Mouse (Mus musculus) CH12.LX (cell line): ENCODE results near the gene Marc2. TPM values are rescaled to one million over a fixed set of nuclear protein-coding genes. Genes with fewer than 3 reads are reported as not detected.

Source experiments
- DNase-seq: peaks from one replicate; pipeline ENCODE4 v3.0.0-alpha.2; 2013; ENCODE audit errors: extremely low read depth
- H3K27ac ChIP-seq: 2 replicates; pipeline ENCODE4 v1.5.1; 2012; ENCODE audit warnings: low read depth, mild to moderate bottlenecking, control low read depth, moderate library complexity; ENCODE audit not compliant: insufficient read depth
- H3K27me3 ChIP-seq: replicated peaks from 2 replicates; pipeline ENCODE3; 2012; ENCODE audit warnings: inconsistent platforms
- H3K36me3 ChIP-seq, 2 experiments: replicated peaks in 1 of 2; 2 replicates each; pipeline versions ENCODE3 to v1.6.1; 2012; ENCODE audit warnings: inconsistent platforms in 1 of 2, low read length in 1 of 2, mild to moderate bottlenecking in 1 of 2, mixed read lengths in 1 of 2, moderate library complexity in 1 of 2; ENCODE audit not compliant: control insufficient read depth in 1 of 2, insufficient read depth in 1 of 2
- H3K4me1 ChIP-seq, 2 experiments: 2 replicates each; pipeline ENCODE4 v1.6.1; 2012; ENCODE audit warnings: inconsistent platforms in 1 of 2, moderate library complexity in 1 of 2; ENCODE audit not compliant: insufficient read depth in 2 of 2, control insufficient read depth in 1 of 2
- H3K4me2 ChIP-seq: 2 replicates; pipeline ENCODE4 v1.6.1; 2012; ENCODE audit warnings: low read depth, mild to moderate bottlenecking, control low read depth; ENCODE audit not compliant: poor library complexity, insufficient read depth, severe bottlenecking
- H3K4me3 ChIP-seq, 3 experiments: fragments of 150-350 bp in 1 of 3; sonication (generic) in 1 of 3; replicated peaks in 1 of 3; 2 replicates each; pipeline versions ENCODE3 to v1.5.1; 2011 to 2012; ENCODE audit warnings: low read depth in 2 of 3, low read length in 2 of 3, mild to moderate bottlenecking in 2 of 3, moderate library complexity in 2 of 3, control low read depth in 1 of 3, improper control_type of control experiment in 1 of 3, inconsistent platforms in 1 of 3, mixed read lengths in 1 of 3; ENCODE audit not compliant: poor library complexity in 1 of 3
- H3K79me2 ChIP-seq: replicated peaks from 2 replicates; pipeline ENCODE4 v1.6.1; 2012; ENCODE audit warnings: mild to moderate bottlenecking, moderate library complexity; ENCODE audit not compliant: control insufficient read depth, poor library complexity, insufficient read depth, severe bottlenecking; ENCODE audit errors: extremely low read depth
- H3K9ac ChIP-seq: 2 replicates; pipeline ENCODE4 v1.6.1; 2012; ENCODE audit warnings: low read depth, mild to moderate bottlenecking, control low read depth, moderate library complexity; ENCODE audit not compliant: insufficient read depth
- H3K9me3 ChIP-seq: replicated peaks from 2 replicates; pipeline ENCODE3; 2012; ENCODE audit warnings: low read length, inconsistent platforms, mixed read lengths
- BHLHE40 ChIP-seq: IDR thresholded peaks from 2 replicates; pipeline ENCODE4 v1.6.1; 2011; ENCODE audit warnings: mild to moderate bottlenecking, low read depth, low read length, improper control_type of control experiment
- CHD2 ChIP-seq: IDR thresholded peaks from 2 replicates; pipeline ENCODE4 v1.6.1; 2011; ENCODE audit warnings: low read length, improper control_type of control experiment
- CTCF ChIP-seq, 2 experiments: IDR thresholded peaks in 1 of 2; conservative IDR thresholded peaks in 1 of 2; 2 replicates each; pipeline ENCODE4 v1.5.1; 2011 to 2012; ENCODE audit warnings: low read depth in 2 of 2, low read length in 2 of 2, improper control_type of control experiment in 1 of 2, inconsistent platforms in 1 of 2, mild to moderate bottlenecking in 1 of 2, moderate library complexity in 1 of 2
- E2F4 ChIP-seq: IDR thresholded peaks from 2 replicates; pipeline ENCODE4 v1.6.1; 2011; ENCODE audit warnings: low read depth, low read length, improper control_type of control experiment; ENCODE audit not compliant: insufficient replicate concordance
- ELF1 ChIP-seq: IDR thresholded peaks from 2 replicates; pipeline ENCODE4 v1.6.1; 2014; ENCODE audit warnings: low read depth, mild to moderate bottlenecking, inconsistent platforms, low read length, improper control_type of control experiment
- ETS1 ChIP-seq: conservative IDR thresholded peaks from 2 replicates; pipeline ENCODE4 v1.6.1; 2012; ENCODE audit warnings: low read depth, mild to moderate bottlenecking, inconsistent platforms, low read length, improper control_type of control experiment, moderate library complexity
- GABPA ChIP-seq: IDR thresholded peaks from 2 replicates; pipeline ENCODE4 v1.6.1; 2012; ENCODE audit warnings: low read depth, low read length, improper control_type of control experiment, inconsistent platforms; ENCODE audit not compliant: insufficient replicate concordance
- IRF4 ChIP-seq: IDR thresholded peaks from 2 replicates; pipeline ENCODE4 v1.6.1; 2014; ENCODE audit warnings: low read depth, mild to moderate bottlenecking, inconsistent platforms, low read length, improper control_type of control experiment
- JUN ChIP-seq: IDR thresholded peaks from 2 replicates; pipeline ENCODE4 v1.6.1; 2011; ENCODE audit warnings: low read depth, mild to moderate bottlenecking, low read length, improper control_type of control experiment, moderate library complexity; ENCODE audit not compliant: insufficient read depth
- JUND ChIP-seq: conservative IDR thresholded peaks from 2 replicates; pipeline ENCODE4 v1.6.1; 2011; ENCODE audit warnings: low read depth, low read length, improper control_type of control experiment
- MAX ChIP-seq: IDR thresholded peaks from 2 replicates; pipeline ENCODE4 v1.6.1; 2011; ENCODE audit warnings: low read length, improper control_type of control experiment
- MAZ ChIP-seq: IDR thresholded peaks from 2 replicates; pipeline ENCODE4 v1.6.1; 2012; ENCODE audit warnings: low read depth, mild to moderate bottlenecking, inconsistent platforms, low read length, improper control_type of control experiment, moderate library complexity
- MYC ChIP-seq: IDR thresholded peaks from 2 replicates; pipeline ENCODE4 v1.6.1; 2011; ENCODE audit warnings: low read depth, mild to moderate bottlenecking, improper control_type of control experiment, low read length
- NELFE ChIP-seq: IDR thresholded peaks from 2 replicates; pipeline ENCODE4 v1.6.1; 2011; ENCODE audit warnings: low read depth, low read length, improper control_type of control experiment
- PAX5 ChIP-seq: IDR thresholded peaks from 2 replicates; pipeline ENCODE4 v1.6.1; 2012; ENCODE audit warnings: low read length, inconsistent platforms, mixed read lengths
- POLR2A ChIP-seq: IDR thresholded peaks from 2 replicates; pipeline ENCODE4 v1.6.1; 2011; ENCODE audit warnings: low read depth, mild to moderate bottlenecking, improper control_type of control experiment, low read length
- SMC3 ChIP-seq: IDR thresholded peaks from 2 replicates; pipeline ENCODE4 v1.6.1; 2011; ENCODE audit warnings: low read depth, low read length, improper control_type of control experiment
- TCF12 ChIP-seq: IDR thresholded peaks from 2 replicates; pipeline ENCODE4 v1.6.1; 2014; ENCODE audit warnings: low read depth, mild to moderate bottlenecking, inconsistent platforms, low read length, improper control_type of control experiment
- USF1 ChIP-seq: IDR thresholded peaks from 2 replicates; pipeline ENCODE4 v1.6.1; 2014; ENCODE audit warnings: low read depth, mild to moderate bottlenecking, inconsistent platforms, low read length, improper control_type of control experiment
- USF2 ChIP-seq: conservative IDR thresholded peaks from 2 replicates; pipeline ENCODE4 v1.6.1; 2011; ENCODE audit warnings: low read depth, low read length, improper control_type of control experiment
- ZKSCAN1 ChIP-seq: IDR thresholded peaks from 2 replicates; pipeline ENCODE4 v1.6.1; 2012; ENCODE audit warnings: low read depth, inconsistent platforms, low read length, improper control_type of control experiment, borderline replicate concordance
- dilution Hi-C: fragments of 300-500 bp; cut with MboI; formaldehyde crosslinking; loops from 2 replicates; pipeline ENCODE4 v1.14.3; 2020; ENCODE audit warnings: low sequenced_read_pairs; ENCODE audit not compliant: extremely low pct_unique_long_range_greater_than_20kb, extremely low pct_ligation_motif_present
- in situ Hi-C: fragments of 300-500 bp; cut with MboI; formaldehyde crosslinking; loops from 3 replicates; pipeline ENCODE4 v1.14.3; 2019; ENCODE audit warnings: low sequenced_read_pairs, low pct_ligation_motif_present, low pct_unique_long_range_greater_than_20kb, mixed read lengths
- polyA plus RNA-seq: library from polyadenylated mRNA; unstranded; fragments of >175 nt; gene quantifications from 2 replicates; pipeline ENCODE4 v1.2.1, GENCODE M21; 2012; ENCODE audit warnings: low read depth; ENCODE audit not compliant: insufficient read length
- total RNA-seq, 2 experiments: library from RNA; depleted of rRNA; stranded (reverse); fragments of 300-350 nt in 1 of 2; fragments of >200 nt in 1 of 2; gene quantifications; 2 replicates each; pipeline ENCODE4 v1.2.3; 2012 to 2014

Marc2 gene
- total and polyA plus RNA-seq, 3 experiments = 55.0 to 129 (median 63.5) TPM

DNA sequence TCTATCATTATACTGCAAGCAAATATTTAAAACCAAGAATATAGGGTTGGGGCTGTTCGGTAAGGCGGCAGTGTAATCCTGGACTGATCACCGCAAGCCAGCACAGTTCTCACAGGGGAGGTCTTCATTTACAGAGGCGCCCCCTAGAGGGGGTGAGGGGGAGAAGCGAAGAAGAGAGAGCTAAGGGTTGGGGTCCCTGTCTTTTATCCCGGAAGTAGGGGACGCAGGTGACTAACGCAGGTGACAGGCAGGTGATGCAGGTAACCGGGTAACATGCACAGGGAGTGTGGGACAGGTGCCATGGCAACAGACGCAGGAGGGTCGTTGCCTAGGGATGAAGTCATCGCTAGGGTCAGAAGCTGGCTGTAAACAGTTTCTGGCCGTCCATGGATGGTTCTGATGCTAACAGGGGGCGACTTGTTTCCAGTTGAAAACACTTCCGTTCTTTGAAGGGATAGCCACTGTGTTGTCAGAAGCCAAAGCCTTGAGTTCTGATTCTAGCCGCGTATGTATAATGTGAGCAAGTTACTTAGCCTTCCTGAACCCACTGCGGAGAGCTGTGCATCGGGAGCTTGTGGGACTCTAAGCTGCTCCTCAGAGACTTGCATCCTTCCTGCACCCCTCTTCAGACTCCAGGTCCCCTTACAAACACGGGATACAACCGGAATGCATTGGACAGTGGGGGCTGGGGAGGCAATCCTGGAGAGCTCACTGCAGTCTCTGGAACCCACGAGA lies 69.0 kb downstream of the Marc2 start:
- H3K79me2 ChIP-seq = no peaks in the 10 kb centered on the region
- no peaks in the 10 kb centered on the region for H3K9me3 ChIP-seq
- no peaks in the 10 kb centered on the region for H3K4me1 ChIP-seq
- no peaks in the 10 kb centered on the region for H3K27me3 ChIP-seq
- no peak overlapping the region for H3K9ac ChIP-seq
- dilution Hi-C loops = no loop called here
- no peak overlapping the region for H3K4me2 ChIP-seq
- no peak overlapping the region for H3K4me3 ChIP-seq
- DNase-seq = no peak
- TF ChIP-seq USF2 (no peak), CHD2 (no peak), POLR2A (no peak), CTCF (conservative IDR thresholded peaks at IDR 0.05 in 1 of 2, IDR thresholded peaks at IDR 0.05 in 1 of 2; ENCODE audit: low read depth in 2 of 2, low read length in 2 of 2) (peak; percentile 15 to 38; a peak in 2 of 4 replicates)
- no peaks in the 10 kb centered on the region for H3K36me3 ChIP-seq
- no peak overlapping the region for H3K27ac ChIP-seq
- in situ Hi-C loops = no loop called here

DNA sequence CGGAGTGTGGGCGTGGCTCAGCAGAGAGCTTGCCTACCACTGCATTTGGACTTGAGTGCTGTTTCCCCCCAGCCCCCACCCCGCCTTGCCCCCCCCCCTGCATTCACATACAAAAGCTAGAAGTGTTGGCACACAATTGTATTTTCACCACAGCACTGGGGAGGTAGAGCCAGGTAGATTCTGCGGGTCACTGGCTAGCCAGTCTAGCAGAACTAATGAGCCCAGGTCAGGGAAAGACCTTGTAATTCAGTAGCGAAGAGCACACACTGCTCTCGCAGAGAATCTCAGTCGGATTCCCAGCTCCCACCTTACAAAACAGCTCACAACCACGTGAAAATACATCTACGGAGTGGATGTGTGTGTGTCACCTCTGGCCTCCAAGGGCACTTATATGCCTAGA lies 71.0 kb downstream of the Marc2 start:
- Histone ChIP-seq H3K9me3 (no peaks in the 10 kb centered on the region), H3K4me2 (no peak overlapping the region), H3K9ac (no peak overlapping the region), H3K27me3 (no peaks in the 10 kb centered on the region), H3K4me3 (no peak overlapping the region), H3K4me1 (peaks cover 0 to 4% of the 10 kb centered on the region in 2 experiments; a peak in 1 of 4 replicates), H3K36me3 (no peaks in the 10 kb centered on the region), H3K27ac (no peak overlapping the region), H3K79me2 (no peaks in the 10 kb centered on the region)
- DNase-seq = no peak
- dilution Hi-C loops = no loop called here
- in situ Hi-C loops = no loop called here
- TF ChIP-seq NELFE = no peak
- TF ChIP-seq PAX5 = no peak
- TF ChIP-seq CHD2 = no peak
- no peak for TF ChIP-seq JUND
- TF ChIP-seq IRF4 = no peak
- TF ChIP-seq GABPA = no peak
- TF ChIP-seq ZKSCAN1 = no peak
- no peak for TF ChIP-seq JUN
- TF ChIP-seq SMC3 = no peak
- no peak for TF ChIP-seq MYC
- TF ChIP-seq MAX = no peak

DNA sequence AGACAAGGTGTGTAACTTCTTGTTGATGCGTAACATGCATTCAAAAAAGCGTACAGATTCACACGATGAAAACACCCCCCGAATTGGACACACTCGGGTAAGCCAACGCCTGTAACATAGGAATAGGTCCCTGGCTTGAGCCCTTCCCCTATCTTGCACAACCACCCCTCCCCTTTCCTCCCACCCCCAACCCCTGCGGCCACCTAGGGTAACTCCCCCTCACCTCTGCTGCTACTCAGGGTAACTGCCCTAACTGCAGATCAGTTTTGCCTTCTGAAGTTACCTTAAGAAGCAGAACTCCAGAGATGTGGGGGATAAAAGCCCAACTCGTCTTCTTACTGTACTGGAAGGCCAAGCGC lies 74.4 kb downstream of the Marc2 start:
- H3K27me3 ChIP-seq = no peaks in the 10 kb centered on the region
- dilution Hi-C loops = no loop called here
- TF ChIP-seq NELFE (no peak), JUN (no peak), MYC (no peak), MAZ (no peak), TCF12 (no peak), E2F4 (no peak), BHLHE40 (no peak), PAX5 (no peak), GABPA (no peak), USF1 (no peak), ETS1 (no peak), ELF1 (no peak), CHD2 (no peak)
- no peak overlapping the region for H3K27ac ChIP-seq
- H3K36me3 ChIP-seq = no peaks in the 10 kb centered on the region
- H3K4me2 ChIP-seq = no peak overlapping the region
- H3K9me3 ChIP-seq = no peaks in the 10 kb centered on the region
- peaks cover 0 to 4% of the 10 kb centered on the region in 2 experiments; a peak in 1 of 4 replicates for H3K4me1 ChIP-seq
- no peaks in the 10 kb centered on the region for H3K79me2 ChIP-seq
- in situ Hi-C loops = no loop called here
- no peak overlapping the region for H3K4me3 ChIP-seq
- no peak overlapping the region for H3K9ac ChIP-seq
- no peak for DNase-seq
